Mouse (Mus musculus): ENCODE measurements around the gene Slc35g3. TPM values are rescaled to one million over a fixed set of nuclear protein-coding genes. Genes with fewer than 3 reads are reported as not detected.

The Slc35g3 gene
- polyA plus RNA-seq, 1 experiment: not detected

Other genes starting within 250 kb of the Slc35g3 start
- gene Dnah2, start 212.9 kb downstream of the Slc35g3 start, polyA plus RNA-seq (2012; ENCODE audit: insufficient read depth, insufficient read length, missing spikeins): not detected in 2 replicates
- not detected in 2 replicates for gene Efnb3, start 201.8 kb downstream of the Slc35g3 start, polyA plus RNA-seq (2012; ENCODE audit: insufficient read depth, insufficient read length, missing spikeins)
- gene Wrap53, start 181.7 kb downstream of the Slc35g3 start, polyA plus RNA-seq (2012; ENCODE audit: insufficient read depth, insufficient read length, missing spikeins): 10.7 and 10.9 TPM in 2 replicates
- 13.6 and 18.3 TPM in 2 replicates for gene Trp53, start 181.6 kb downstream of the Slc35g3 start, polyA plus RNA-seq (2012; ENCODE audit: insufficient read depth, insufficient read length, missing spikeins)
- 6.7 and 8.3 TPM in 2 replicates for gene Atp1b2, start 156.0 kb downstream of the Slc35g3 start, polyA plus RNA-seq (2012; ENCODE audit: insufficient read depth, insufficient read length, missing spikeins)
- gene Shbg, start 144.1 kb downstream of the Slc35g3 start, polyA plus RNA-seq (2012; ENCODE audit: insufficient read depth, insufficient read length, missing spikeins): not detected in 2 replicates
- gene Sat2, start 139.9 kb downstream of the Slc35g3 start, polyA plus RNA-seq (2012; ENCODE audit: insufficient read depth, insufficient read length, missing spikeins): 8.6 and 10.9 TPM in 2 replicates
- 27.8 and 29.5 TPM in 2 replicates for gene Fxr2, start 129.0 kb downstream of the Slc35g3 start, polyA plus RNA-seq (2012; ENCODE audit: insufficient read depth, insufficient read length, missing spikeins)
- not detected in 2 replicates for gene Sox15, start 106.7 kb downstream of the Slc35g3 start, polyA plus RNA-seq (2012; ENCODE audit: insufficient read depth, insufficient read length, missing spikeins)
- 73.8 and 102 TPM in 2 replicates for gene Mpdu1, start 99.3 kb downstream of the Slc35g3 start, polyA plus RNA-seq (2012; ENCODE audit: insufficient read depth, insufficient read length, missing spikeins)
- 10.3 and 12.1 TPM in 2 replicates for gene Cd68, start 95.8 kb downstream of the Slc35g3 start, polyA plus RNA-seq (2012; ENCODE audit: insufficient read depth, insufficient read length, missing spikeins)
- gene Eif4a1, start 89.5 kb downstream of the Slc35g3 start, polyA plus RNA-seq (2012; ENCODE audit: insufficient read depth, insufficient read length, missing spikeins): 268 and 317 TPM in 2 replicates
- 49.9 and 65.3 TPM in 2 replicates for gene Senp3, start 79.9 kb downstream of the Slc35g3 start, polyA plus RNA-seq (2012; ENCODE audit: insufficient read depth, insufficient read length, missing spikeins)
- 4.1 and 4.9 TPM in 2 replicates for gene Tnfsf13, start 76.2 kb downstream of the Slc35g3 start, polyA plus RNA-seq (2012; ENCODE audit: insufficient read depth, insufficient read length, missing spikeins)
- 12.7 and 13.7 TPM in 2 replicates for gene Tnfsf12, start 66.1 kb downstream of the Slc35g3 start, polyA plus RNA-seq (2012; ENCODE audit: insufficient read depth, insufficient read length, missing spikeins)
- gene Tnfsfm13, start 65.9 kb downstream of the Slc35g3 start, polyA plus RNA-seq (2012; ENCODE audit: insufficient read depth, insufficient read length, missing spikeins): 0.99 and 2.8 TPM in 2 replicates
- 10.4 and 16.5 TPM in 2 replicates for gene Polr2a, start 3.3 kb downstream of the Slc35g3 start, polyA plus RNA-seq (2012; ENCODE audit: insufficient read depth, insufficient read length, missing spikeins)
- gene Zbtb4, start 3.9 kb upstream of the Slc35g3 start, polyA plus RNA-seq (2012; ENCODE audit: insufficient read depth, insufficient read length, missing spikeins): 17.2 and 23.6 TPM in 2 replicates
- gene Chrnb1, start 34.0 kb upstream of the Slc35g3 start, polyA plus RNA-seq (2012; ENCODE audit: insufficient read depth, insufficient read length, missing spikeins): 1.7 and 2.4 TPM in 2 replicates
- gene Fgf11, start 39.9 kb upstream of the Slc35g3 start, polyA plus RNA-seq (2012; ENCODE audit: insufficient read depth, insufficient read length, missing spikeins): 5.6 and 7.5 TPM in 2 replicates
- 1.2 TPM in 1 of 2 replicates, not detected in the other for gene Tmem102, start 43.7 kb upstream of the Slc35g3 start, polyA plus RNA-seq (2012; ENCODE audit: insufficient read depth, insufficient read length, missing spikeins)
- gene Gm39566, start 53.3 kb upstream of the Slc35g3 start, polyA plus RNA-seq (2012; ENCODE audit: insufficient read depth, insufficient read length, missing spikeins): not detected in 2 replicates
- gene Spem2, start 56.5 kb upstream of the Slc35g3 start, polyA plus RNA-seq (2012; ENCODE audit: insufficient read depth, insufficient read length, missing spikeins): not detected in 2 replicates
- not detected in 2 replicates for gene Spem1, start 60.2 kb upstream of the Slc35g3 start, polyA plus RNA-seq (2012; ENCODE audit: insufficient read depth, insufficient read length, missing spikeins)
- gene Nlgn2, start 75.8 kb upstream of the Slc35g3 start, polyA plus RNA-seq (2012; ENCODE audit: insufficient read depth, insufficient read length, missing spikeins): 1.8 and 2.7 TPM in 2 replicates
- 206 and 248 TPM in 2 replicates for gene Tmem256, start 76.5 kb upstream of the Slc35g3 start, polyA plus RNA-seq (2012; ENCODE audit: insufficient read depth, insufficient read length, missing spikeins)
- 18.7 TPM in 2 replicates for gene Plscr3, start 84.4 kb upstream of the Slc35g3 start, polyA plus RNA-seq (2012; ENCODE audit: insufficient read depth, insufficient read length, missing spikeins)
- not detected in 2 replicates for gene Tnk1, start 96.8 kb upstream of the Slc35g3 start, polyA plus RNA-seq (2012; ENCODE audit: insufficient read depth, insufficient read length, missing spikeins)
- gene Tmem95, start 116.0 kb upstream of the Slc35g3 start, polyA plus RNA-seq (2012; ENCODE audit: insufficient read depth, insufficient read length, missing spikeins): not detected in 2 replicates
- gene Kctd11, start 119.4 kb upstream of the Slc35g3 start, polyA plus RNA-seq (2012; ENCODE audit: insufficient read depth, insufficient read length, missing spikeins): 2.5 and 3.3 TPM in 2 replicates
- gene Acap1, start 133.6 kb upstream of the Slc35g3 start, polyA plus RNA-seq (2012; ENCODE audit: insufficient read depth, insufficient read length, missing spikeins): not detected in 2 replicates
- gene 2810408A11Rik, start 139.0 kb upstream of the Slc35g3 start, polyA plus RNA-seq (2012; ENCODE audit: insufficient read depth, insufficient read length, missing spikeins): 3.2 TPM in 1 of 2 replicates, not detected in the other
- gene Neurl4, start 139.1 kb upstream of the Slc35g3 start, polyA plus RNA-seq (2012; ENCODE audit: insufficient read depth, insufficient read length, missing spikeins): 16.9 and 18.4 TPM in 2 replicates
- 23.6 and 24.3 TPM in 2 replicates for gene Gps2, start 151.9 kb upstream of the Slc35g3 start, polyA plus RNA-seq (2012; ENCODE audit: insufficient read depth, insufficient read length, missing spikeins)
- gene Eif5a, start 160.0 kb upstream of the Slc35g3 start, polyA plus RNA-seq (2012; ENCODE audit: insufficient read depth, insufficient read length, missing spikeins): 424 and 439 TPM in 2 replicates
- 37.9 and 76.4 TPM in 2 replicates for gene Ybx2, start 173.8 kb upstream of the Slc35g3 start, polyA plus RNA-seq (2012; ENCODE audit: insufficient read depth, insufficient read length, missing spikeins)
- 466 and 489 TPM in 2 replicates for gene Slc2a4, start 186.2 kb upstream of the Slc35g3 start, polyA plus RNA-seq (2012; ENCODE audit: insufficient read depth, insufficient read length, missing spikeins)
- not detected in 2 replicates for gene Cldn7, start 202.8 kb upstream of the Slc35g3 start, polyA plus RNA-seq (2012; ENCODE audit: insufficient read depth, insufficient read length, missing spikeins)
- gene Ctdnep1, start 219.2 kb upstream of the Slc35g3 start, polyA plus RNA-seq (2012; ENCODE audit: insufficient read depth, insufficient read length, missing spikeins): 82.4 and 122 TPM in 2 replicates
- gene Elp5, start 220.5 kb upstream of the Slc35g3 start, polyA plus RNA-seq (2012; ENCODE audit: insufficient read depth, insufficient read length, missing spikeins): 66.7 and 78.0 TPM in 2 replicates
- gene Gabarap, start 229.2 kb upstream of the Slc35g3 start, polyA plus RNA-seq (2012; ENCODE audit: insufficient read depth, insufficient read length, missing spikeins): 576 and 663 TPM in 2 replicates
- gene Phf23, start 233.8 kb upstream of the Slc35g3 start, polyA plus RNA-seq (2012; ENCODE audit: insufficient read depth, insufficient read length, missing spikeins): 24.2 and 26.4 TPM in 2 replicates
- gene Dvl2, start 238.6 kb upstream of the Slc35g3 start, polyA plus RNA-seq (2012; ENCODE audit: insufficient read depth, insufficient read length, missing spikeins): 2.6 and 4.9 TPM in 2 replicates